ENCODE assay signal across 21 mouse cellular contexts in the genomic region with DNA sequence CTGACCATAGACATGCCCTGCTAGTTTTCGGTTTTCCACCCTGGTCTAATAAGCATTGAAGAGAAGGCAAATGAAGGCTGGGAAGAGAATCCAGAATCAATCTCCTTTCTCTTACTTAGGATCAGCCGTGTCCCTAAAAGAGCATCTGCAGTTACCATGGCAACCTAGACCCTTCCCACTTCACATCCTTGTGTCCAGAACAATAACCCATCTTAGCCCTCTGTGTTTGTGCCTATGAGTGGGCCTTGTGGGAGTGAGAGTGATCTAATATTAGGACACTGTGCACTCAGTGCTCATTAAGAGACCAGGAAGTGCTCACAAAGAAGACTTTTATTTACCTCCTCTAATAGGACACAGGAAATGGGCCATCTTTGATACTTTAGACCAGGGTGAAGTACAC.
DNase-seq lines count a peak whose midpoint lies in the region; ATAC-seq lines count a peak whose summit lies in the region.
"Had no signal": no experiment of that assay in that cellular context is flagged by ENCODE, and none has a peak within 500 bp of the region (broad histone marks: within the 10 kb centered on the region; RNA-seq: fewer than 3 reads in every experiment).

No protein-coding gene starts in this region.

- peak; percentile 58 for ATAC-seq in embryonic facial prominence, embryonic 11.5 days (replicated peaks; ENCODE audit: insufficient number of reproducible peaks, low FRiP score, low TSS enrichment, low read depth)
- peak; percentile 40; the same call in 1 of the 2 replicates for ATAC-seq in hindbrain, embryonic 15.5 days (ENCODE audit: low FRiP score, low read depth)
- no peak for ATAC-seq in hindbrain, embryonic 14.5 days (ENCODE audit: low FRiP score)
- ATAC-seq in midbrain, embryonic 14.5 days (ENCODE audit: low FRiP score, low TSS enrichment): no peak
- ATAC-seq: CD4-positive, CD25-positive, alpha-beta regulatory T cell, adult 4 months had no signal

- 63% methylated on average over 2 of the region's 2 CpGs for WGBS in embryonic facial prominence, embryonic 11.5 days
- 59% methylated on average over 2 of the region's 2 CpGs for WGBS in embryonic facial prominence, embryonic 10.5 days
- 36% methylated on average over 2 of the region's 2 CpGs for WGBS in hindbrain, embryonic 15.5 days
- WGBS in hindbrain, embryonic 14.5 days: 32% methylated on average over 2 of the region's 2 CpGs
- WGBS in midbrain, embryonic 14.5 days: 29% methylated on average over 2 of the region's 2 CpGs

- H3K36me3 ChIP-seq in embryonic facial prominence, embryonic 11.5 days (replicated peaks; ENCODE audit: control insufficient read depth, insufficient read depth, low read depth, low read length): no peaks in the 10 kb centered on the region
- H3K36me3 ChIP-seq in embryonic facial prominence, embryonic 10.5 days (replicated peaks): no peaks in the 10 kb centered on the region
- H3K36me3 ChIP-seq in hindbrain, embryonic 15.5 days: no peaks in the 10 kb centered on the region
- no peaks in the 10 kb centered on the region for H3K36me3 ChIP-seq in hindbrain, embryonic 14.5 days (replicated peaks; ENCODE audit: control insufficient read depth, insufficient read depth)
- H3K36me3 ChIP-seq in midbrain, embryonic 14.5 days (ENCODE audit: control insufficient read depth, insufficient read depth, low read length): no peaks in the 10 kb centered on the region
- H3K36me3 ChIP-seq: embryonic facial prominence, embryonic 12.5 days; intestine, embryonic 15.5 days; neural tube, embryonic 15.5 days had no signal

- no peaks in the 10 kb centered on the region for H3K4me1 ChIP-seq in embryonic facial prominence, embryonic 11.5 days (ENCODE audit: control insufficient read depth, insufficient read depth, low read length)
- peaks cover 32% of the 10 kb centered on the region for H3K4me1 ChIP-seq in embryonic facial prominence, embryonic 10.5 days
- H3K4me1 ChIP-seq in hindbrain, embryonic 15.5 days (replicated peaks): no peaks in the 10 kb centered on the region; the same call in 1 of the 2 replicates
- H3K4me1 ChIP-seq in hindbrain, embryonic 14.5 days (replicated peaks; ENCODE audit: control insufficient read depth, insufficient read depth, low read length): 0 out of 2 replicates have a peak, but pooled peaks cover 6% of the 10 kb centered on the region
- no peaks in the 10 kb centered on the region for H3K4me1 ChIP-seq in midbrain, embryonic 14.5 days (ENCODE audit: control insufficient read depth, insufficient read depth, low read length)

- H3K4me3 ChIP-seq in embryonic facial prominence, embryonic 11.5 days (ENCODE audit: low read depth, low read length): no peak overlapping the region
- no peak overlapping the region for H3K4me3 ChIP-seq in embryonic facial prominence, embryonic 10.5 days
- H3K4me3 ChIP-seq in hindbrain, embryonic 15.5 days: no peak overlapping the region
- no peak overlapping the region for H3K4me3 ChIP-seq in hindbrain, embryonic 14.5 days (replicated peaks; ENCODE audit: low read length)
- H3K4me3 ChIP-seq in midbrain, embryonic 14.5 days (replicated peaks; ENCODE audit: low read depth, low read length): no peak overlapping the region
- H3K4me3 ChIP-seq: embryonic facial prominence, embryonic 12.5 days; gastrocnemius, adult 2 months; intestine, embryonic 15.5 days; layer of hippocampus, adult 2 months; neural tube, embryonic 15.5 days had no signal

- no peaks in the 10 kb centered on the region for H3K9me3 ChIP-seq in embryonic facial prominence, embryonic 11.5 days (replicated peaks; ENCODE audit: control insufficient read depth, low read length)
- H3K9me3 ChIP-seq in embryonic facial prominence, embryonic 10.5 days: no peaks in the 10 kb centered on the region
- no peaks in the 10 kb centered on the region for H3K9me3 ChIP-seq in hindbrain, embryonic 15.5 days
- no peaks in the 10 kb centered on the region for H3K9me3 ChIP-seq in hindbrain, embryonic 14.5 days (ENCODE audit: control insufficient read depth, low read length)
- no peaks in the 10 kb centered on the region for H3K9me3 ChIP-seq in midbrain, embryonic 14.5 days (ENCODE audit: control insufficient read depth, low read length)
- H3K9me3 ChIP-seq: embryonic facial prominence, embryonic 12.5 days; intestine, embryonic 15.5 days; neural tube, embryonic 15.5 days had no signal

- no peaks in the 10 kb centered on the region for H3K27me3 ChIP-seq in embryonic facial prominence, embryonic 11.5 days (ENCODE audit: control insufficient read depth, insufficient read depth, low read length)
- H3K27me3 ChIP-seq in embryonic facial prominence, embryonic 10.5 days (replicated peaks; ENCODE audit: low read depth, poor library complexity, severe bottlenecking): peaks cover 43% of the 10 kb centered on the region
- H3K27me3 ChIP-seq in hindbrain, embryonic 15.5 days: no peaks in the 10 kb centered on the region
- H3K27me3 ChIP-seq in hindbrain, embryonic 14.5 days (ENCODE audit: control insufficient read depth, insufficient read depth, low read length): no peaks in the 10 kb centered on the region
- H3K27me3 ChIP-seq in midbrain, embryonic 14.5 days (ENCODE audit: control insufficient read depth, insufficient read depth, low read length): no peaks in the 10 kb centered on the region
- H3K27me3 ChIP-seq: embryonic facial prominence, embryonic 12.5 days; intestine, embryonic 15.5 days; neural tube, embryonic 15.5 days had no signal

- no peak overlapping the region for H3K4me2 ChIP-seq in embryonic facial prominence, embryonic 11.5 days (ENCODE audit: low read depth, low read length)
- no peak overlapping the region for H3K4me2 ChIP-seq in hindbrain, embryonic 15.5 days
- H3K4me2 ChIP-seq in hindbrain, embryonic 14.5 days (replicated peaks): no peak overlapping the region
- H3K4me2 ChIP-seq in midbrain, embryonic 14.5 days (ENCODE audit: low read length): no peak overlapping the region
- H3K4me2 ChIP-seq: embryonic facial prominence, embryonic 12.5 days; heart, embryonic 11.5 days; intestine, embryonic 15.5 days; neural tube, embryonic 15.5 days had no signal

- H3K9ac ChIP-seq in embryonic facial prominence, embryonic 11.5 days (replicated peaks; ENCODE audit: low read length): no peak overlapping the region
- no peak overlapping the region for H3K9ac ChIP-seq in hindbrain, embryonic 15.5 days
- H3K9ac ChIP-seq in hindbrain, embryonic 14.5 days: no peak overlapping the region
- H3K9ac ChIP-seq in midbrain, embryonic 14.5 days (replicated peaks; ENCODE audit: low read length): no peak overlapping the region
- H3K9ac ChIP-seq: embryonic facial prominence, embryonic 12.5 days; intestine, embryonic 15.5 days; neural tube, embryonic 15.5 days had no signal

- DNase-seq in embryonic facial prominence, embryonic 11.5 days (ENCODE audit: low spot score): no peak
- DNase-seq in embryonic facial prominence, embryonic 10.5 days (ENCODE audit: low spot score): no peak
- no peak for DNase-seq in hindbrain, embryonic 14.5 days (ENCODE audit: low spot score)
- peak; percentile 31 for DNase-seq in R1 (ENCODE audit: low read depth, low spot score)
- peak; percentile 56 for DNase-seq in midbrain, embryonic 14.5 days
- DNase-seq in Muller cell, postnatal 12 days (ENCODE audit: inconsistent ontology term): no peak
- no peak for DNase-seq in neural tube, embryonic 10.5 days (ENCODE audit: extremely low spot score, low spot score)
- DNase-seq: adrenal gland, adult 2 months; cerebellum, adult 2 months; cerebellum, postnatal 25 days; gastrocnemius, adult 2 months; kidney, adult 9 months; kidney, postnatal 14 days; lung, postnatal 4 days had no signal

- H3K27ac ChIP-seq in embryonic facial prominence, embryonic 11.5 days (replicated peaks; ENCODE audit: low read depth, low read length): no peak overlapping the region
- H3K27ac ChIP-seq in embryonic facial prominence, embryonic 10.5 days (replicated peaks): no peak overlapping the region
- H3K27ac ChIP-seq in hindbrain, embryonic 15.5 days (replicated peaks): no peak overlapping the region
- H3K27ac ChIP-seq in hindbrain, embryonic 14.5 days: no peak overlapping the region
- no peak overlapping the region for H3K27ac ChIP-seq in midbrain, embryonic 14.5 days (replicated peaks; ENCODE audit: low read depth, low read length)
- H3K27ac ChIP-seq: embryonic facial prominence, embryonic 12.5 days; gastrocnemius, adult 2 months; layer of hippocampus, adult 2 months; neural tube, embryonic 15.5 days had no signal

Comparison
In these comparisons a context has a peak if more than half of its experiments do, and no peak if none do; other contexts are left out.
1. ATAC-seq: peak in embryonic facial prominence, embryonic 11.5 days (single experiment) and hindbrain, embryonic 15.5 days (single experiment); none in hindbrain, embryonic 14.5 days (single experiment) and midbrain, embryonic 14.5 days (single experiment).
2. DNase-seq: peak in R1 (single experiment) and midbrain, embryonic 14.5 days (single experiment); none in embryonic facial prominence, embryonic 11.5 days (single experiment), embryonic facial prominence, embryonic 10.5 days (single experiment), hindbrain, embryonic 14.5 days (single experiment), Muller cell, postnatal 12 days (single experiment) and neural tube, embryonic 10.5 days (single experiment).